Mouse (Mus musculus) splenic B cell, adult 2 months (primary cell): ENCODE results near the gene Galnt9.

ENCODE experiments used
- DNase-seq: peaks from one replicate; pipeline ENCODE4 v3.0.0-alpha.2; 2011; ENCODE audit warnings: low read depth, low spot score
- H3K27me3 ChIP-seq: 2 replicates; pipeline ENCODE4 v1.6.1; 2012; ENCODE audit warnings: mild to moderate bottlenecking, low read length, moderate library complexity, mixed read lengths; ENCODE audit not compliant: control insufficient read depth, poor library complexity, insufficient read depth, severe bottlenecking
- H3K36me3 ChIP-seq: 2 replicates; pipeline ENCODE4 v1.6.1; 2012; ENCODE audit warnings: mild to moderate bottlenecking, low read length, moderate library complexity, mixed read lengths; ENCODE audit not compliant: control insufficient read depth, poor library complexity, insufficient read depth, severe bottlenecking

Galnt9 gene

GRCm38 (mm10) chr5:110587467-110587866 is 43.3 kb downstream of the Galnt9 start:
- no peak for DNase-seq
- no peaks in the 10 kb centered on the region for H3K27me3 ChIP-seq
- no peaks in the 10 kb centered on the region for H3K36me3 ChIP-seq

- no peak for DNase-seq
Observed at GRCm38 (mm10) chr5:110589833-110590232, 45.7 kb downstream of the Galnt9 start.

GRCm38 (mm10) chr5:110594465-110594864 is 50.3 kb downstream of the Galnt9 start:
- Histone ChIP-seq H3K36me3 (no peaks in the 10 kb centered on the region), H3K27me3 (no peaks in the 10 kb centered on the region)
- DNase-seq, result no peak

More at GRCm38 (mm10) chr5:110589833-110590232, 45.7 kb downstream of the Galnt9 start:
- no peaks in the 10 kb centered on the region for H3K27me3 ChIP-seq
- no peaks in the 10 kb centered on the region for H3K36me3 ChIP-seq

GRCm38 (mm10) chr5:110595341-110595740 is 51.2 kb downstream of the Galnt9 start:
- DNase-seq, result no peak
- H3K27me3 ChIP-seq, result no peaks in the 10 kb centered on the region
- H3K36me3 ChIP-seq, result no peaks in the 10 kb centered on the region

- DNase-seq, result no peak
- Histone ChIP-seq H3K36me3 (no peaks in the 10 kb centered on the region), H3K27me3 (no peaks in the 10 kb centered on the region)
Observed at GRCm38 (mm10) chr5:110596086-110596780, 52.1 kb downstream of the Galnt9 start.

- no peaks in the 10 kb centered on the region for H3K36me3 ChIP-seq
- DNase-seq, result no peak
Observed at GRCm38 (mm10) chr5:110597502-110597901, 53.3 kb downstream of the Galnt9 start.

GRCm38 (mm10) chr5:110598298-110599095 is 54.3 kb downstream of the Galnt9 start:
- Histone ChIP-seq H3K27me3 (no peaks in the 10 kb centered on the region), H3K36me3 (no peaks in the 10 kb centered on the region)
- no peak for DNase-seq

More at GRCm38 (mm10) chr5:110597502-110597901, 53.3 kb downstream of the Galnt9 start:
- no peaks in the 10 kb centered on the region for H3K27me3 ChIP-seq

GRCm38 (mm10) chr5:110603016-110603685 is 59.0 kb downstream of the Galnt9 start:
- Histone ChIP-seq H3K27me3 (no peaks in the 10 kb centered on the region), H3K36me3 (no peaks in the 10 kb centered on the region)
- DNase-seq, result no peak

GRCm38 (mm10) chr5:110604311-110604710 is 60.2 kb downstream of the Galnt9 start:
- Histone ChIP-seq H3K27me3 (no peaks in the 10 kb centered on the region), H3K36me3 (no peaks in the 10 kb centered on the region)
- no peak for DNase-seq

- Histone ChIP-seq H3K27me3 (no peaks in the 10 kb centered on the region), H3K36me3 (no peaks in the 10 kb centered on the region)
- no peak for DNase-seq
Observed at GRCm38 (mm10) chr5:110605531-110606221, 61.5 kb downstream of the Galnt9 start.

- DNase-seq, result no peak
- no peaks in the 10 kb centered on the region for H3K27me3 ChIP-seq
- H3K36me3 ChIP-seq, result no peaks in the 10 kb centered on the region
Observed at GRCm38 (mm10) chr5:110607767-110608166, 63.6 kb downstream of the Galnt9 start.

GRCm38 (mm10) chr5:110608336-110608735 is 64.2 kb downstream of the Galnt9 start:
- DNase-seq, result no peak
- H3K27me3 ChIP-seq, result no peaks in the 10 kb centered on the region
- H3K36me3 ChIP-seq, result no peaks in the 10 kb centered on the region

GRCm38 (mm10) chr5:110608941-110609340 is 64.8 kb downstream of the Galnt9 start:
- DNase-seq, result no peak
- Histone ChIP-seq H3K27me3 (no peaks in the 10 kb centered on the region), H3K36me3 (no peaks in the 10 kb centered on the region)

- DNase-seq, result no peak
Observed at GRCm38 (mm10) chr5:110609425-110609824, 65.3 kb downstream of the Galnt9 start.

More at GRCm38 (mm10) chr5:110609425-110609824, 65.3 kb downstream of the Galnt9 start:
- Histone ChIP-seq H3K27me3 (no peaks in the 10 kb centered on the region), H3K36me3 (no peaks in the 10 kb centered on the region)
